Mouse (Mus musculus) hindbrain, embryonic 11.5 days (tissue): Measurements from ENCODE around the gene Aar2. TPM values are rescaled to one million over a fixed set of nuclear protein-coding genes. Genes with fewer than 3 reads are reported as not detected.
A peak's percentile ranks its signal among the peaks of the same experiment; 100 is the strongest.

ENCODE experiments used
- ATAC-seq: fragments of 200-750 bp; cut with Nextera tagmentation; 2 replicates; pipeline ENCODE4 v1.8.0; 2017; ENCODE audit warnings: mild to moderate bottlenecking, moderate TSS enrichment, moderate library complexity; ENCODE audit not compliant: low FRiP score
- DNase-seq: peaks from one replicate; pipeline ENCODE4 v3.0.0-alpha.2; 2015; ENCODE audit warnings: low spot score
- H3K27ac ChIP-seq: fragments of 300-500 bp; sonication (generic); 2 replicates; pipeline ENCODE4 v1.5.1; 2014; ENCODE audit warnings: mild to moderate bottlenecking, low read depth, low read length
- H3K27me3 ChIP-seq: fragments of 300-500 bp; sonication (generic); 2 replicates; pipeline ENCODE4 v1.6.1; 2014; ENCODE audit warnings: mild to moderate bottlenecking, low read length, moderate library complexity, mixed read lengths; ENCODE audit not compliant: control insufficient read depth, insufficient read depth
- H3K36me3 ChIP-seq: fragments of 300-500 bp; sonication (generic); 2 replicates; pipeline ENCODE4 v1.6.1; 2014; ENCODE audit warnings: mild to moderate bottlenecking, low read length, moderate library complexity, mixed read lengths; ENCODE audit not compliant: control insufficient read depth, insufficient read depth
- H3K4me1 ChIP-seq: fragments of 300-500 bp; sonication (generic); replicated peaks from 2 replicates; pipeline ENCODE4 v1.6.1; 2014; ENCODE audit warnings: low read length, mixed read lengths; ENCODE audit not compliant: control insufficient read depth, insufficient read depth
- H3K4me2 ChIP-seq: fragments of 300-500 bp; sonication (generic); replicated peaks from 2 replicates; pipeline ENCODE4 v1.6.1; 2014; ENCODE audit warnings: mild to moderate bottlenecking, low read depth, low read length
- H3K4me3 ChIP-seq: fragments of 300-500 bp; sonication (generic); 2 replicates; pipeline ENCODE4 v1.5.1; 2014; ENCODE audit warnings: low read depth, low read length
- H3K9ac ChIP-seq: fragments of 300-500 bp; sonication (generic); 2 replicates; pipeline ENCODE4 v1.6.1; 2014; ENCODE audit warnings: low read depth, low read length
- H3K9me3 ChIP-seq: fragments of 300-500 bp; sonication (generic); 2 replicates; pipeline ENCODE4 v1.6.1; 2016; ENCODE audit warnings: low read length; ENCODE audit not compliant: control insufficient read depth
- WGBS: fragments of 180-500 bp; shearing (Covaris S2); extraction: QIAGEN DNeasy Blood & Tissue Kit; methylation state at CpG from one replicate; pipeline ENCODE4 v1.1.7; 2014; 5-methylcytosine and 5-hydroxymethylcytosine counted together
- polyA plus RNA-seq: library from polyadenylated mRNA; unstranded; fragments of >200 nt; fragmentation: Nextera tagmentation; extraction: Ambion mirVana; gene quantifications from 2 replicates; pipeline ENCODE4 v1.2.1, GENCODE M21; 2014

The Aar2 gene
- polyA plus RNA-seq, 1 experiment from 2014 or later, result 44.4 TPM

DNA sequence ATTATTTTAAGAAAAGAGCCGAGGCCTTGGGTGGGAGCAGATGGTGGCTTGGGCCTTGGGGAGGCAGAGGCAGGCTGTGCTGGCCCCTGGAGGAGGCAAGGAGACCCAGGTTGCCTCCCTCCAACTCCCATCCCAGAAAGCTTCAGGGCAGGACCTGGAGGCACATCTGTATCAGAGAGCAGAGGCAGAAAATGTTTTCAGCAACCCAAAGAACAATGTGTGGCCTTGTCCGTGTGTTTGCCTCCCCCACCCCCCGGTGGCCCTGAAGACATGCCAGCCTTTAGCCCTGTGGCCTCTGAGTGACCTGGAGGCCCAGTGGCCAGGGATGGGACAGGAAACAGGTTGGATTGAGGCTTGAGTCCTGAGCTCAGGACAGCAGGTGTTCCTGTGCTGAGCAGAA lies 57.8 kb downstream of the Aar2 start:
- H3K4me1 ChIP-seq, result no peaks in the 10 kb centered on the region
- WGBS, result 68% methylated on average over 3 of the region's 3 CpGs
- H3K9me3 ChIP-seq, result no peaks in the 10 kb centered on the region
- no peaks in the 10 kb centered on the region for H3K36me3 ChIP-seq
- no peak overlapping the region for H3K27ac ChIP-seq
- H3K4me3 ChIP-seq, result no peak overlapping the region
- H3K27me3 ChIP-seq, result no peaks in the 10 kb centered on the region
- H3K4me2 ChIP-seq, result no peak overlapping the region
- no peak overlapping the region for H3K9ac ChIP-seq
- no peak for DNase-seq
- ATAC-seq, result no peak

DNA sequence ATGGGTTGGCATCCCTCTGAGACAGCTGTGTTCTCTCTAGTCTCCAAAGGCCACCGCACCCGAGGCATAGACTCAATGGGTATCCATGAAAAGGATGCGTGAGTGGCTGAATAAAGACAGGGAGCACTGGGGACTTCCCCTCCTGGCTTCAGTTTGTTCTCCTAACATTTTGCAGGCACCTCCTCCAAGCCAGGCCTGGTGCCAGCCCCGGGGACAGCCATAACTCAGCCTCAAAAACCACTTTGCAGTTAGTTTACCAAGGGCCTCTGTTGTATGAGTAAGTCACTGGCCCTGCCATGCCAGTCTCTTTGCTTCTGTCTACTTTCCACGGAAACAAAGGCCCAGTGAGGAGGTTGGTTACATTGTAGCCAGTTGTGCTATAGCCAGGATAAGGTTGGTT lies 58.6 kb downstream of the Aar2 start:
- Histone ChIP-seq H3K4me2 (no peak overlapping the region), H3K4me3 (no peak overlapping the region), H3K9ac (no peak overlapping the region), H3K27me3 (no peaks in the 10 kb centered on the region), H3K27ac (no peak overlapping the region), H3K4me1 (no peaks in the 10 kb centered on the region), H3K36me3 (no peaks in the 10 kb centered on the region), H3K9me3 (no peaks in the 10 kb centered on the region)
- no peak for DNase-seq
- 87% methylated on average over 5 of the region's 5 CpGs for WGBS
- no peak for ATAC-seq

GRCm38 (mm10) chr2:156613081-156613540 lies 65.7 kb downstream of the Aar2 start:
- ATAC-seq (peak; percentile 70), DNase-seq (peak; percentile 66)
- H3K4me2 ChIP-seq, result peak overlapping the region; percentile 99
- peaks cover 41% of the 10 kb centered on the region for H3K27me3 ChIP-seq
- H3K27ac ChIP-seq, result no peak overlapping the region
- H3K4me1 ChIP-seq, result peaks cover 8% of the 10 kb centered on the region; the same call in 1 of the 2 replicates
- H3K36me3 ChIP-seq, result no peaks in the 10 kb centered on the region
- H3K9me3 ChIP-seq, result no peaks in the 10 kb centered on the region
- H3K9ac ChIP-seq, result peak overlapping the region; percentile 73
- peak overlapping the region; percentile 71 for H3K4me3 ChIP-seq
- WGBS, result under 1% methylated on average over 30 of the region's 41 CpGs

DNA sequence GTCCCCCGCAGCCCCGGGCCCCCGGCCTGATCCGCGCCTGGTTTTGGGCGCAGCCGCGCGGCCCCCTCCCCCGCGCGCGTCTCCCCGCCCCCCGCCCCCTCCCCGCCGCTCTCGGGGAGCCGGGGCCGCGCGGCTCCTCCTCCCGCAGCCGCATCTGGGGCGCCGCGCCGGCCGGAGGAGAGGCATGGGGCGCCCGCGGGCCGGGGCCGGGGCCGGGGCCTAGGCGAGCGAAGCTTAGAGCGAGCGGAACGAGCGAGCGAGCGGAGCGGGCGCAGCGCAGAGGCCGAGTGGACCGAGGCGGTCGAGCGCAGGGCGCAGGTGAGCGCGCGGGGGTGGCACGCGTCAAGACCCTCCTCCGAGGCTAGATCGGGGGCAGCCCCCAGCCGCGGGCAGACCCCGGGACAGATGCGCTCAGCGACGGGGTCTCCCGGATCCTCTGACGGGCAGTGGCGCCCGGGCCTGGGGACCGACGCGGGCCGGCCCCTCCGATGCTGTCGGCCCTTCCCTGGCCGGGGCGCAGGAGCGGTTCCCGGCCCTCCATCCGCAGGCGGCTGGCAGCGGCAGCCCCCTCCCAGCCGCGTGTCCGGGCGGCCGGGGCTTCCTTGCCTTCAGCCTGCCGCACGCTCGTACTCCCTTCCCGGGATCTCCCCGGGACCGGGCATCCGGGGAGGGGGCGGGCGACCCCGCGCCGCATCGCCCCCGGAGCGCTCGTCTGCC lies 66.3 kb downstream of the Aar2 start, which contains the start of gene Dlgap4:
Gene Dlgap4, plus strand, starts transcription at position 165 of the 717 bp plus-strand sequence.
- ATAC-seq (peak; percentile 78), DNase-seq (peak; percentile 72)
- H3K4me2 ChIP-seq, result peak within 1 kb of the TSS; percentile 99
- H3K4me1 ChIP-seq, result peaks cover 8% of the 10 kb centered on the region; the same call in 1 of the 2 replicates
- peaks cover 41% of the 10 kb centered on the region for H3K27me3 ChIP-seq
- no peaks in the 10 kb centered on the region for H3K9me3 ChIP-seq
- H3K36me3 ChIP-seq, result no peaks in the 10 kb centered on the region
- H3K9ac ChIP-seq, result peak within 1 kb of the TSS; percentile 73
- H3K4me3 ChIP-seq, result peak within 1 kb of the TSS; percentile 71
- under 1% methylated on average over 35 of the region's 103 CpGs for WGBS
- no peak within 1 kb of the TSS for H3K27ac ChIP-seq

DNA sequence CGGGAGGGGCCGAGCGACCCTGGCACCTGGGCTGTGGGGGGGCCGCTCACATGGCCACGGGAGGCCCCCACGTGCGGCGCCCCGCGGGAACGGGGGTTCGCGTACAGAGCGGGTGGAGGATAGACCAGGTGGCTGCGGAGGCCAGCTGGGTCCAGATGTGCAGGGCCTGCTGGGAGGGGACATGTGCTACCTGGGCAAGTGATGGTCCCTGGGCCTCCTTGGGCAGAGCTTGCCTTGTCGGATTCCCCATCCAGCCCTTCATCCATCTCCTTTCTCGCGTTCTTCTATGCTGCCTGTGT lies 66.8 kb downstream of the Aar2 start:
- Histone ChIP-seq H3K27ac (no peak overlapping the region), H3K27me3 (peaks cover 41% of the 10 kb centered on the region)
- WGBS, result 2% methylated on average over 7 of the region's 18 CpGs

DNA sequence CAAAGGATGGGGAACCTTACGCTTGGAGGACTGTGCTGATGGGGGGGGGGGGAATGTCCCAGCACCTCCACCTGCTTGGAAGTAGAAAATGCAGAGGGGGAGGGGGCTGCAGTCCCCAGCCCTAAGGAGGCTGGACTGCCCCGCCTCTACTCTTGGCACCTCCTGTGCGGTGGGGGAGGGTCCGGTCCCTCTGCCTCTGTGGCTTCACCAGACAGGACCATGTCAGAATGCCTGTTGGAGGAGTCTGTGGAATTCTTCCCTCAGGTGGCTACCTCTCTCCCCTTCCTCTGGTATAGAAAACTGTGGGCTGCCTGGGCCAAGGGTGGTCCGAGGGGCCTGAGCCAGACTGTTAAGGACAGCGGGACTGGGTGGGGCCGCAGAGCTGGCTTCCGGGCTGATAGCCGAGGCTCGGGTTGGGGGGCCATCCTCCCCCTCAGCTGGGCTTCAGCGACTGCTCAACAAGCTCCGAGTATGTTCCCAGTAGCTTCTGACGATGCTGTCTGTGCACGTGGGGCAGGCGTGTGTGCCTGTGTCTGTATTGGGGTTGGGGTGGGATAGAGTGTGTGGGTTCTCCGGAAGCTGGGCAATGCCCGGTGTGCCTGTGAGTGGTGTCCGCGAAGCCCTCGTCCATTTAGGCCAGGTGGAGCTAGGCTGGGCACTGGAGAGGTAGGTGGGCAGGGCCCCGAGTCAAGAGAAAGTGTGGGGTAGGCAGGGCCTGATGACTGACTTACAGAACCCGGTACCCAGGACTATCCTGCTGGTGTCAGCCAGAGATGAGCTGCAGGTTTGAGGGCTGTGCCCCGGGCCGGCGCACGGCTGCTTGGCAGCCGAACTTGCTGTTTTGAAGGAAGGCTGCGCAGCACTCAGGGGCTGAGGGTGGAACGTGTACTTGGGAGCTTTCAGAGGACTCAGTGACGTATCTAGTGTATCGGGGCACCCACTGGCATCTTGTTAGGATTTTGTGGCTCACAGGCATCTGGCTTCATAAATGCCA lies 67.6 kb downstream of the Aar2 start:
- DNase-seq, result peak; percentile 34
- peaks cover 41% of the 10 kb centered on the region for H3K27me3 ChIP-seq
- 10% methylated on average over 31 of the region's 31 CpGs for WGBS
- H3K9me3 ChIP-seq, result no peaks in the 10 kb centered on the region
- peak overlapping the region; percentile 71 for H3K4me3 ChIP-seq
- peaks cover 8% of the 10 kb centered on the region; the same call in 1 of the 2 replicates for H3K4me1 ChIP-seq
- no peak for ATAC-seq
- H3K9ac ChIP-seq, result no peak overlapping the region
- H3K36me3 ChIP-seq, result no peaks in the 10 kb centered on the region
- H3K4me2 ChIP-seq, result peak overlapping the region; percentile 99
- H3K27ac ChIP-seq, result no peak overlapping the region

More for the DNA sequence above, 66.8 kb downstream of the Aar2 start:
- Histone ChIP-seq H3K9me3 (no peaks in the 10 kb centered on the region), H3K36me3 (no peaks in the 10 kb centered on the region), H3K4me3 (peak overlapping the region; percentile 71), H3K9ac (peak overlapping the region; percentile 73), H3K4me1 (peaks cover 8% of the 10 kb centered on the region; the same call in 1 of the 2 replicates), H3K4me2 (peak overlapping the region; percentile 99)
- ATAC-seq (peak; percentile 51), DNase-seq (peak; percentile 37)

- Histone ChIP-seq H3K4me2 (no peak overlapping the region), H3K4me1 (peaks cover 8% of the 10 kb centered on the region; the same call in 1 of the 2 replicates), H3K27ac (no peak overlapping the region), H3K27me3 (peaks cover 39% of the 10 kb centered on the region), H3K4me3 (no peak overlapping the region), H3K36me3 (no peaks in the 10 kb centered on the region), H3K9me3 (no peaks in the 10 kb centered on the region), H3K9ac (no peak overlapping the region)
- ATAC-seq (no peak), DNase-seq (no peak)
- 79% methylated on average over 7 of the region's 7 CpGs for WGBS
Observed at GRCm38 (mm10) chr2:156616513-156616912, 69.1 kb downstream of the Aar2 start.

- 29% methylated on average over 11 of the region's 11 CpGs for WGBS
- no peaks in the 10 kb centered on the region for H3K9me3 ChIP-seq
- H3K4me2 ChIP-seq, result no peak overlapping the region
- no peak overlapping the region for H3K4me3 ChIP-seq
- DNase-seq (no peak), ATAC-seq (no peak)
- H3K27ac ChIP-seq, result no peak overlapping the region
- H3K27me3 ChIP-seq, result peaks cover 33% of the 10 kb centered on the region
- H3K36me3 ChIP-seq, result no peaks in the 10 kb centered on the region
- peaks cover 8% of the 10 kb centered on the region; the same call in 1 of the 2 replicates for H3K4me1 ChIP-seq
- no peak overlapping the region for H3K9ac ChIP-seq
Observed at GRCm38 (mm10) chr2:156617536-156617935, 70.2 kb downstream of the Aar2 start.
